Mouse (Mus musculus) embryonic facial prominence, embryonic 14.5 days (tissue): ENCODE results near the gene Fut8. TPM values are rescaled to one million over a fixed set of nuclear protein-coding genes. Genes with fewer than 3 reads are reported as not detected.

Experiments
- ATAC-seq: fragments of 200-750 bp; cut with Nextera tagmentation; 2 replicates; pipeline ENCODE4 v1.8.0; 2017; ENCODE audit warnings: low read depth, moderate number of reproducible peaks, moderate TSS enrichment
- DNase-seq: peaks from one replicate; pipeline ENCODE4 v3.0.0-alpha.2; 2015; ENCODE audit warnings: low spot score
- H3K27ac ChIP-seq: fragments of 300-500 bp; sonication (generic); replicated peaks from 2 replicates; pipeline ENCODE4 v1.5.1; 2014; ENCODE audit warnings: low read depth, mild to moderate bottlenecking, low read length, moderate library complexity
- H3K27me3 ChIP-seq: fragments of 300-500 bp; sonication (generic); replicated peaks from 2 replicates; pipeline ENCODE4 v1.6.1; 2014; ENCODE audit warnings: low read length; ENCODE audit not compliant: control insufficient read depth, insufficient read depth
- H3K36me3 ChIP-seq: fragments of 300-500 bp; sonication (generic); 2 replicates; pipeline ENCODE4 v1.6.1; 2014; ENCODE audit warnings: low read length, mixed read lengths; ENCODE audit not compliant: control insufficient read depth, insufficient read depth
- H3K4me1 ChIP-seq: fragments of 300-500 bp; sonication (generic); 2 replicates; pipeline ENCODE4 v1.6.1; 2014; ENCODE audit warnings: antibody characterized with exemption, low read length; ENCODE audit not compliant: control insufficient read depth, insufficient read depth
- H3K4me2 ChIP-seq: fragments of 300-500 bp; sonication (generic); 2 replicates; pipeline ENCODE4 v1.6.1; 2014; ENCODE audit warnings: low read depth, mild to moderate bottlenecking, low read length, moderate library complexity, mixed read lengths
- H3K4me3 ChIP-seq: fragments of 300-500 bp; sonication (generic); 2 replicates; pipeline ENCODE4 v1.5.1; 2014; ENCODE audit warnings: low read depth, mild to moderate bottlenecking, low read length
- H3K9ac ChIP-seq: fragments of 300-500 bp; sonication (generic); 2 replicates; pipeline ENCODE4 v1.6.1; 2014; ENCODE audit warnings: low read depth, mild to moderate bottlenecking, low read length, moderate library complexity, mixed read lengths
- H3K9me3 ChIP-seq: fragments of 300-500 bp; sonication (generic); 2 replicates; pipeline ENCODE4 v1.6.1; 2016; ENCODE audit warnings: low read length; ENCODE audit not compliant: control insufficient read depth
- WGBS: fragments of 180-500 bp; shearing (Covaris S2); extraction: QIAGEN DNeasy Blood & Tissue Kit; methylation state at CpG from one replicate; pipeline ENCODE4 v1.1.7; 2014; 5-methylcytosine and 5-hydroxymethylcytosine counted together
- polyA plus RNA-seq: library from polyadenylated mRNA; unstranded; fragments of >200 nt; fragmentation: Nextera tagmentation; extraction: Ambion mirVana; gene quantifications from 2 replicates; pipeline ENCODE4 v1.2.1, GENCODE M21; 2014

Gene Fut8
- polyA plus RNA-seq, 1 experiment from 2014 or later: 28.8 TPM

- ATAC-seq (no peak), DNase-seq (no peak)
- whole genome bisulfite sequencing: 60% methylated on average over 9 of the region's 9 CpGs
Observed at GRCm38 (mm10) chr12:77483180-77483855, 245.4 kb downstream of the Fut8 start.

DNA sequence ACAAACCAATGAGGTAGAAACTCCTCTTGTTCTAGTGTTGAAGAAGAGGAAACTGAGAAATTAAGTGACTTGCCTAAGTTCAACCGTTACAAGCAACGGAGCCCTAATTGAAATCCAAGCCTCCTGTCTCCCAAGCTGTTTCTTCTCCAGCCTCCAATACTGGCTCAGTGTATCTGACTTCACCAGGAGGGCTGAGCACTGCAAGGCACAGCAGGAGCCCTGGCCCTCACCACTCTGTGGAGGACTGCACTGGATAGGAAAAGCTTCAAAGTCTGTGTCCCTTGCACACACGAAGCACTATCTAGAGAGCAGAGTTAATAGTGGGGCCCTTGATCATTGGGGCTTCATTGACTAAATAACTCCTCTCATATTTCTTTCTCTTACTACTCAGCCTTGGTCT, 246.8 kb downstream of the Fut8 start:
- H3K9ac ChIP-seq: no peak overlapping the region
- no peaks in the 10 kb centered on the region for H3K27me3 ChIP-seq
- no peaks in the 10 kb centered on the region for H3K36me3 ChIP-seq
- H3K9me3 ChIP-seq: no peaks in the 10 kb centered on the region
- H3K27ac ChIP-seq: no peak overlapping the region
- ATAC-seq (no peak), DNase-seq (no peak)
- H3K4me2 ChIP-seq: no peak overlapping the region
- no peaks in the 10 kb centered on the region for H3K4me1 ChIP-seq
- H3K4me3 ChIP-seq: no peak overlapping the region
- WGBS: 90% methylated on average over 3 of the region's 3 CpGs

More at GRCm38 (mm10) chr12:77483180-77483855, 245.4 kb downstream of the Fut8 start:
- Histone ChIP-seq H3K9ac (no peak overlapping the region), H3K4me1 (no peaks in the 10 kb centered on the region), H3K9me3 (no peaks in the 10 kb centered on the region), H3K27ac (no peak overlapping the region), H3K27me3 (no peaks in the 10 kb centered on the region), H3K4me2 (no peak overlapping the region), H3K36me3 (no peaks in the 10 kb centered on the region), H3K4me3 (no peak overlapping the region)

DNA sequence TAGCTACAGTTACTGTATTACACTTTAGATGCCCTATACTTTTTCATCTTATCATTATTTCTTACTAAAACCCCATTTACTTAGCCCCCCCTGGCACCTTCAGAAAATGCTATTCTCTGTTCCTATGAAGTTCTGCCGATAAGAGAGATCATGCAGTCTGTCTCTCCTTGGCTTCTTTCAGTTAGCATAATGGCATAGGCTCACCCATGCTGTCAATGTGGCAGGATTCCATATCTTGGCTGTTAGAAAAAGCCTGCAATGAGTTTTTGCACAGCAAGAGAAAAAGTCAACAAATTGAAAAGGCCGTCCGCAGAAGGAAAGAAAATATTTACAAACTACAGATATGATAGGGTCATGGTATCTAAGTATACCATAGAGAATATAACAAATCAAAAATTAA, 253.6 kb downstream of the Fut8 start:
- H3K4me2 ChIP-seq: no peak overlapping the region
- no peak overlapping the region for H3K4me3 ChIP-seq
- ATAC-seq (no peak), DNase-seq (no peak)
- H3K27me3 ChIP-seq: no peaks in the 10 kb centered on the region
- H3K36me3 ChIP-seq: no peaks in the 10 kb centered on the region
- no peaks in the 10 kb centered on the region for H3K9me3 ChIP-seq
- no peak overlapping the region for H3K27ac ChIP-seq
- H3K9ac ChIP-seq: no peak overlapping the region
- 85% methylated on average over 3 of the region's 3 CpGs for WGBS
- no peaks in the 10 kb centered on the region for H3K4me1 ChIP-seq

GRCm38 (mm10) chr12:77495781-77496180, 257.9 kb downstream of the Fut8 start:
- H3K9me3 ChIP-seq: no peaks in the 10 kb centered on the region
- no peaks in the 10 kb centered on the region for H3K27me3 ChIP-seq
- no peak for ATAC-seq
- no peaks in the 10 kb centered on the region for H3K4me1 ChIP-seq
- no peak overlapping the region for H3K4me2 ChIP-seq
- H3K36me3 ChIP-seq: no peaks in the 10 kb centered on the region
- WGBS: 86% methylated on average over 1 of the region's 1 CpGs
- no peak overlapping the region for H3K9ac ChIP-seq
- peak; percentile 6 for DNase-seq
- H3K4me3 ChIP-seq: no peak overlapping the region
- H3K27ac ChIP-seq: no peak overlapping the region

DNA sequence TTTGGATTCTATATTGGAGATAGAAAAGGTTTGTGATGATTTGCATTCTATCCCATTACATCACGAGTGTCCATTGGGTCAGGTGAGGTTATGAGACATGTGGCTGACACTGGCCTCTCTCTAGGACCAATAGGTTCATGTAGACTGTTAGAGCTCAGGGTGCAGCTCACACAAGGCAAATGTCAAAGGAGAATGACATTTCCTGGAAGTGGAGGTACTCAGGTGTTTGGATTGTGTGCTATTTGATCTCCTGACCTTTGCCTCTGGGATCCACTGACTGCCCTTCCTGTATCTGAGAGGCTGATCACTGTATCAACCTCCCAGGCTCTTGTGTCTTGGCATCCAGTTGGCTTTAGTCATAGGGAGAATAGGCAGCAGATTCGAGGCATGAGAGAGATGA, 260.2 kb downstream of the Fut8 start:
- DNase-seq: no peak
- Histone ChIP-seq H3K9me3 (no peaks in the 10 kb centered on the region), H3K9ac (no peak overlapping the region), H3K4me1 (no peaks in the 10 kb centered on the region), H3K4me2 (no peak overlapping the region), H3K27ac (no peak overlapping the region), H3K4me3 (no peak overlapping the region), H3K36me3 (no peaks in the 10 kb centered on the region), H3K27me3 (no peaks in the 10 kb centered on the region)
- ATAC-seq: no peak
- WGBS: 67% methylated on average over 2 of the region's 2 CpGs

GRCm38 (mm10) chr12:77500439-77501055, 262.6 kb downstream of the Fut8 start:
- ATAC-seq (no peak), DNase-seq (no peak)
- no peaks in the 10 kb centered on the region for H3K36me3 ChIP-seq
- H3K4me1 ChIP-seq: no peaks in the 10 kb centered on the region
- 52% methylated on average over 5 of the region's 5 CpGs for whole genome bisulfite sequencing
- no peak overlapping the region for H3K27ac ChIP-seq
- H3K27me3 ChIP-seq: no peaks in the 10 kb centered on the region
- no peak overlapping the region for H3K9ac ChIP-seq
- H3K4me2 ChIP-seq: no peak overlapping the region
- H3K4me3 ChIP-seq: no peak overlapping the region
- no peaks in the 10 kb centered on the region for H3K9me3 ChIP-seq

GRCm38 (mm10) chr12:77501466-77502240, 263.7 kb downstream of the Fut8 start:
- no peak overlapping the region for H3K27ac ChIP-seq
- H3K9ac ChIP-seq: no peak overlapping the region
- 51% methylated on average over 7 of the region's 7 CpGs for WGBS
- H3K4me1 ChIP-seq: no peaks in the 10 kb centered on the region
- H3K9me3 ChIP-seq: no peaks in the 10 kb centered on the region
- ATAC-seq (no peak), DNase-seq (no peak)
- H3K4me3 ChIP-seq: no peak overlapping the region
- no peaks in the 10 kb centered on the region for H3K27me3 ChIP-seq
- no peaks in the 10 kb centered on the region for H3K36me3 ChIP-seq
- no peak overlapping the region for H3K4me2 ChIP-seq

- no peaks in the 10 kb centered on the region for H3K4me1 ChIP-seq
- no peak for DNase-seq
- no peak overlapping the region for H3K4me3 ChIP-seq
- H3K36me3 ChIP-seq: no peaks in the 10 kb centered on the region
- no peak overlapping the region for H3K27ac ChIP-seq
- no peak overlapping the region for H3K4me2 ChIP-seq
- no peaks in the 10 kb centered on the region for H3K27me3 ChIP-seq
- H3K9ac ChIP-seq: no peak overlapping the region
- ATAC-seq: no peak
- 86% methylated on average over 3 of the region's 3 CpGs for WGBS
- H3K9me3 ChIP-seq: no peaks in the 10 kb centered on the region
Observed at GRCm38 (mm10) chr12:77502243-77502642, 264.3 kb downstream of the Fut8 start.
